Mouse (Mus musculus): Measurements from ENCODE around the gene Zbtb20. TPM values are rescaled to one million over a fixed set of nuclear protein-coding genes. Genes with fewer than 3 reads are reported as not detected.
A peak's percentile ranks its signal among the peaks of the same experiment; 100 is the strongest.

The Zbtb20 gene
- total RNA-seq, 1 experiment from 2014 or later, result 46.6 TPM

DNA sequence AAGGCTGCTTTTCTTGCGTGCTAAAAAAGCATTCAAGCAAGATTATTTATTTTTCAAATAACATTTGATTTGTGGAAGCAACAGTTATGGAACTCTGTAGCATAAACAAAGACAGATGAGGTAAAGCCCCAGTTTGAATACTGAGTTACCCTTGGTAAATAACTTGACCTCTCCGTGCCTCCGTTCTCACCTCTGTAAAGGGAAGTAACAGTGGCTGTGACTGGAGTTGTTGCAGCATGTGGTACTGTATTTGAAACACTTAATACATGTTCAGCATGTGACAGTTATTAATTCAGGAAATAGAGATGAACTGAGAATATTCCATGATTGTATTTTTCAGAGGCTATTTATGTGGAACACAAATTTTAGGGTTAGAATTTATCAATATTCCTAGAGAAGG is 529.4 kb downstream of the Zbtb20 start:
- no peak for ATAC-seq (ENCODE audit: extremely low read depth, insufficient number of reproducible peaks, low FRiP score, poor library complexity, severe bottlenecking)

DNA sequence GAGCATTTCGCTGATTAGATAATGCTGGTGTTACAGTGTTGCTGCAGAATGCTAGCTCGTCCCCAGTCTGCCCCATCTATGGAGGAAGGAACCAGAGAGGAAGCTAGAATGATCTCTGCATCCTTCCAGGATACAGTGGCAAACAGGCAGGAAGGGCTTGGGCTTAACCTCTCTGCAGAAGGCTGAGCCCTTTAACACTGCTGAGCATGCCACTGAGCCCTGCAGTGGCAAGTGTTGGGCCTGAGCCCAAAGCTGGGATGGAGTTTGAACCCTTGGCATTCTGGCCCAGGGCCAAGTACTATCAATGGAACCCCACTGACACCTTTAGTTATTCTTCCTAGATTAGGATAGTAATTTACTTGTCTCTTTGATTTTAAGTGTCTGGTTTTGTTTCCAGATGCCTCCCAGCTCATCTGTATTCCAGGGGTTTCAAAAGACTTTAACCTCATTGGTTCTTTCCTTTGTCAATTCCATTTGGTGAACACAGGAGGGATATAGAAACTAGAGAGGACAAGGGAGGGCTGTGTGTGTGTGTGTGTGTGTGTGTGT is 532.0 kb downstream of the Zbtb20 start:
- no peak for ATAC-seq (ENCODE audit: extremely low read depth, insufficient number of reproducible peaks, low FRiP score, poor library complexity, severe bottlenecking)

DNA sequence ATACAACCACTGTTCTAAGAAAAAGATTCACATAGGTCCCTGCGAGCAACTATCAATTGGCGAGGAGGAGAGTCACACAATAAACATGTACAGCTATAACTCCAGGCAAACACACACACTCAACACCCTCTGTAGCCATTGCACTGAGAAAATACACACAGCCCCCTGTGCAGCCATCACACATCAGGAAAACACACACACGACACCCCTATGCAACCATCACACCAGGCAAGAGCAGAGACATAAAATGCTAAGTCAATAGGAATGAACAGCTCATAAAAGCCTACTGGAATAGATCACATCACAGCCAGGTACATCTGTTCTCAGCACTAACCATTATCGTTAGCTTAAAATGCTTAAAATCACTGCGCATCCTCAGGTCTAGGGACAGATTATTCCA is 532.9 kb downstream of the Zbtb20 start:
- ATAC-seq (ENCODE audit: extremely low read depth, insufficient number of reproducible peaks, low FRiP score, poor library complexity, severe bottlenecking), result no peak

DNA sequence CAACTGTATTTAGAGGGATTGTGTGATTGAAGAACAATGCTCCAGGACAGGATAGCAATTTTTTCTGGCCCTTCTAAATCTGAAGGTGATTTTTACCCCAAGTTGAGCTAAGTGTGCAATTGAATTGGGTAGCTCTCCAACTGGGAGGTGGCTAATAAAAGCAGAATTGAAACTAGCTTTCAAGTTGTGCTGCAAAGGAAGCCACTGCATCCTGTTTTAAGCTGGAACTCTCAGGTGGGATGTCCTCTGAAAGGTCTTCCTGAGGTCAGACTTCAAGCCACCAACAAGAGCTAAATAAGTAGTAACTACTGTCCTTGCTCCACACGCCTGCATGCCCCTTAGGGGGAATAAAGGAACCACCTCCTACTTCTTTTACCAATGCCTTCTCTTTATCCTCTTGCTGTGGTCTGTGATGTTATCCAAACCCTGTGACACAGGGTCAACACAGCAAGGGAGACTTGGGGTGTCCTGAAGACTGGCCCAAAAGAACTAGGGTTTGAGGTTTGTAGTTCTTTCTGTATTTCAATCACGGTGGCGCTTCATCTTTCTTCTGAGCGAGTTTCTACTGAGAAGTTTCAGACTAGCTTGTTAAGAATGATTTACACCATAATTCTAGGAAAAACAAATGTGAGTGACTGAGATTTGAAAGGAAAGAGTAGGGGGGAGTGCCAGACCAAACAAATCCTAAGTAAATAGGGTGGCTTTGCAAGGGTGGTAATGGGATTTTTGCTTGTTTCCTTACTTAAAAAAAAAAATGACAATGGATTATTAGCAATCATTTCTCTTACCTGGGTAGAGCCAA is 533.6 kb downstream of the Zbtb20 start:
- ATAC-seq (ENCODE audit: extremely low read depth, insufficient number of reproducible peaks, low FRiP score, poor library complexity, severe bottlenecking), result peak; percentile 61; the same call in 1 of the 2 replicates

DNA sequence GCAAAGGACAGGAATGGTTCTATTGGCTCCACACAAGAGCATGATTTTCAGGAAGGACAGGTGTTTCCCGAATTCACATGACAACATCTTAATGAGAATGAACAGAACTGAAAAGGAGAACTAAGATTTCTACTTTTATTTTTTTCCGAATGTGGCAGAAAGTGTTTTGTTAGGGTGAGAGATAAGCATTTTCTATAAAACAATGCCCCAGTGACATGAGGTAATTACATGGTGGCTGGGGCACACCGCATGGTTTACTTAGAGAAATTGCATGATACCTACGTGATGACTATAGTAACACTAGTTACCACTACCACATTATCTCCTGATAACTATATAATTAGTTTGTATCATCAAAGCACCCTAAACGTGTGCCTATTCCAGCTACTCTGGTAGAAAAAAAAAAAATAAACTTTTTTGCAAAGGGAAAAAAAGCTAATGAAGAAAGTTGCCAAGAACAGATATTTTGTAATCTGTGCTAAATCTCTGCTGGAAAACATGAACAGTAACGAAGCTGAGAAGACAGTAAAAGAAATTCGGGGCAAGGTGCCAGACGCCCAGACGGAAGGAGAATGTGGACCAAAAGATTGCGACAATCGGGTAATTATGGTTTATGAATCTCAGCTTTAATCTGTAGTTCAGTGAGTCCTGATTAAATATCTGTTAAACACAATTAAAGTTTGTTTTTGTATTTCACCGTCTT is 534.4 kb downstream of the Zbtb20 start:
- no peak for ATAC-seq (ENCODE audit: extremely low read depth, insufficient number of reproducible peaks, low FRiP score, poor library complexity, severe bottlenecking)

DNA sequence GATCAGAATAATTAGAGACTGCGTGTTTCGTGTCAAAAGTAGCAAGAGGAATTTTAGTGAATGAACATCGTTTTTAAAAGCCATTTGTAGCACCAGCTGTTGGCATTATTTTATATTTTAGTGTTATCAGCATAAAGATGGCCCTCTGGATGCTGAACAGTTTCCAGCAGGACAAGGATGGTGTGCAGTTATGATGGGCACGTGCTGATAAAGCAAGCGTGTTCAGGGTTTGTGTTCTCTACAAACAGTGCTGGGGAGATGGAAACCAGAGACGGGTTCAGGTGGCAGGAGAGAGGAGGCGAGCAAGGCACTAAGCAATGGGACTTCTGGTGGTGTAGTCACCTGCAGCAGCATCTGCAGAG is 534.9 kb downstream of the Zbtb20 start:
- ATAC-seq (ENCODE audit: extremely low read depth, insufficient number of reproducible peaks, low FRiP score, poor library complexity, severe bottlenecking), result no peak

DNA sequence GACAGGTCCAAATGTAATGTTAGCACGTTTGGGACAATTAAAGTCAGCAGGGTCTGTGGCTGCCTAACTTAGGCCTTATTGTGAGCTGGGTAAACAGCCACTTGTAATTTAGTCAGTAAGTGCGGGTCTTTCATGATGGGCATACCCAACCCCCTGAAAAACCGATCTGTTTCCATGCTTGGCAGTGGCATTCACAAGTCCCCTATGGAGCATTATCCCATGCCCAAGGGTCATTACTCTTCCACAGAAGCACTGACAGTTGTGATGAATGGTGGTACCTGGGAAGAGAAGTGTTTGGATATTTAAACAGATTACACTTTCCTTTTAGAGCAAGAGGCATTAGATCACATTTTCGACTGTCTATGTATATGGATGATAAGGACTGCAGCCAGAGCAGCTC is 540.2 kb downstream of the Zbtb20 start:
- no peak for ATAC-seq (ENCODE audit: extremely low read depth, insufficient number of reproducible peaks, low FRiP score, poor library complexity, severe bottlenecking)

DNA sequence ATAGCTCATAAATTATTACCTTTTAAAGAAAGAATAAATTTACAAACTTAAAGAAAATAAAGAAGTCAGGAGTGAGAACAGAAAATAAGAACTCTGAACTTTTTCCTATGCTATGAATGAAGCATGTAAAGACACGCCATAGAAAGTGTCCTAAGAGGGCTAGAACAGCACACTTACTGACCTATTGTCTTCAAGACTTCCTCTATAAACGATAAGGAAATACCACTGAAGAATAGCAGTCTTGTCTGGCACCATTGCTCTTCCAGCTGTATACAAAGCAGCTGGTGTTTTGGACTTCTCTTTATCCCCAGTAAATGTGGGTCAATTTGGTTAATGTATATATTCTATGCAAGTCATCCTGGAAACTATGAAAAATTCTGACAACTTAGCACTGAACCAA is 544.2 kb downstream of the Zbtb20 start:
- ATAC-seq (ENCODE audit: extremely low read depth, insufficient number of reproducible peaks, low FRiP score, poor library complexity, severe bottlenecking), result no peak

DNA sequence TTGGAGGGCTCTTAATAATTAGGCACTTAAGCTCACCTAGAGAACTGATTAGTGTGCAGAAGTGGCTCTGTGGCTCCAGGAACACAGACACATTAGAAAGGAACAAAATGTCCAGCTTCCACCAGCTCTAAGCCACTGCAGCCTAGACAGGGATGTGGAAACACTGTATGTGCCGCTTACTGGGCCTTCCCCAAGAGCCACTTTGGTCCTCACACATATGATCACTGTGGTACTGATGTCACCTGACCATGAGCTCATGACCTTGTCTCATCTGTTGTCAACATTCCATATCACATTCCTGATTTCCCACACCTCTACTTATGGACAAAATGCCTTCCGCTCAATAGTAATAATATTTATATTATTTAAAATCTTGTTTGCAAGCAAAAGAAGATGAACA is 553.3 kb downstream of the Zbtb20 start:
- no peak for ATAC-seq (ENCODE audit: extremely low read depth, insufficient number of reproducible peaks, low FRiP score, poor library complexity, severe bottlenecking)

DNA sequence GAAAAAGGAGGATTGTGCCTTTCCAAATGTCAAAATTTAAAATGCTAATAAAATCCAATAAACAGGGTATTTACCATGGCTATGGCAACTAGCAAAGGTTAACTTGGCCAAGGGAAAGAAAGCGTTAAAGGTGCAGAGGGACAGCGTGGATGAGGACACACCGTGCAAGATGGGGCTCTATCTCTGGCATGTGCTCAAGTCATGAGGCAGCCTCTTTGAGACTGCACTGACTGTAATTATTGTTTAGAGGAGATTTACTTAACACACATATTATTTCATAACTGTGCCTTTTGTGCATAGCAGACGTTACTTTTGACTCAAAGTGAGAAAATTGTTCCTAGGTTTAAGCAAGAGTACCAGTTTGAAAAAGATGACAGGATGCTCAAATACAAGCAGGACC is 554.3 kb downstream of the Zbtb20 start:
- no peak for ATAC-seq (ENCODE audit: extremely low read depth, insufficient number of reproducible peaks, low FRiP score, poor library complexity, severe bottlenecking)

DNA sequence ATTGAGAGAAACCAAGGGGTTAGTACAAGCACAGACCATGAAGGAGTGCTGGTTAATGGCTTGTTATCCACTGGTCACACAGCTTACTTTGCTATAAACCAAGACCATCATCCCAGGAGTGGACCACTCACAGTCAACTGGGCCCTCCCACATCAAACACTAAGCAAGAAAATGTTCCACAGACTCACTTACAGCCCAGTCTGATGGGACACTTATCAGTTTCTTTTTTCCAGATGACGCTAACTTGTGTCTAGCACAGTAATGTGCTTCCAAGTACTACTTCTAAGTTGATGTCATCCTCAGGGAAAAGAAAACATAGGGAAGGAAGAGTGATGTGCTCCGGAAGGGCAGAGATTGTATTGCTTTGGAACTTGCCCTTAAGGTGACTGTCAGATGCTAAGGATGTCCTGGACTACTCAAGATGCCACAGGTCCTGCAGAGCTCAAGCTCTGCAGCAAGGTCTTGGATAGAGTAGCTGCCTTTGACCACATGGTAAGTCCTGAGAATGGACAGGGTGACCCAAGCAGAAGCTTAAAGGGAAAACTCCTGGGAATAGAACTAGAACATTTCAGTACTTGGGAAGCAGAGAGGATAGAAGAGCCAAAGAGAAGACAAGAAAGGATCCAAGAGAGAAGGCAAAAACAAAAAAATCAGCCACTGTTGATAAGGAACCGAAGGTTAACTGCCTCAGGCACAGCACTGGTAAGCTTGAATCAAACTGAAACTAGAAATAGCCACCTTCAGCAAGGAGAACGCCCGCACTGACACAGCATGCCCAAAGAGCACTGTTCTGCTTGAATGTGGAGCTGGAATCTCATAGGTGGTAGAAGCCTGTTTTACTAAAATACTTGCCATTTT is 556.1 kb downstream of the Zbtb20 start:
- no peak for ATAC-seq (ENCODE audit: extremely low read depth, insufficient number of reproducible peaks, low FRiP score, poor library complexity, severe bottlenecking)

DNA sequence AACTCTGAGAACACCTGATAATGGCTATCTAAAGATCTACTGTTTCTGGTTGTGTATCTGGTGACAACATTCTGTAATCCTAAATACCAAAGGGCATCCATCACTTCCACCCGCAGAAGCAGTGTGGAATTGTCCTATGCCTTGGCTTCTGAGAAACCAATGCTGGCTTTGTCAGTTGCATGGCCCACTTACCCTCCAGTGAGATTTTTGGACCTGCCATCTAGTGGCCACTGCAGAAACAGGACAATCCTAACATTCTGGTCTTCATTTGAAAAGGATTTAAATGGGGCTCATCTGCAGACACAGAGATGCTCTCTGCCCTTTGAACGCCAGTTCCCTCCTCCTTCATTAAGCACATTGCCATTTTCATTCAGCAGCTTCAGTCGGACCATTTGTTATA is 559.3 kb downstream of the Zbtb20 start:
- ATAC-seq (ENCODE audit: extremely low read depth, insufficient number of reproducible peaks, low FRiP score, poor library complexity, severe bottlenecking), result no peak

DNA sequence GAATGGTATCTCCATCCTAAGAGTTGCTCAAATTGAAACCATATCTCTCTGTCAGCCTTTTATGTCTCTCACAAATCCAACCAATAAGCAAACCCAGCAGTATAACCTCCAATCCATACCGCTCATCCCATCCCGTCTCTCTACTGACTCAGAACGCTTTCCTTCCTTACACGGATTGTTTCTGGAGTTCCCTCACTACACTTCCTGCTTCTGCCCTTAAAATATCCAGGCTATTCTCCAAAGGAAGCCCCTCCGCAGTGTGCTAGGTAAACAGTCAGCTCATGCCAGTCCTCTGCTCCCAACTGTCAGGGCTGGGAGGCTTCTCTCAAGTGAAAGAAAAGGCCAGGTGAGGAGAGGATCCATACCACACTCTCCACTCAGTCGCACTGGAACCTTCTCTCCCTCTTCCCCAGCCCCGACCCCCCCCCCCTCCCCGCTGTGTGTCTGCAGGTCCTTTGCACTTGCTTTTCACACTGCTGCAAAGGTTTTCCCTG is 563.2 kb downstream of the Zbtb20 start:
- ATAC-seq (ENCODE audit: extremely low read depth, insufficient number of reproducible peaks, low FRiP score, poor library complexity, severe bottlenecking), result no peak

DNA sequence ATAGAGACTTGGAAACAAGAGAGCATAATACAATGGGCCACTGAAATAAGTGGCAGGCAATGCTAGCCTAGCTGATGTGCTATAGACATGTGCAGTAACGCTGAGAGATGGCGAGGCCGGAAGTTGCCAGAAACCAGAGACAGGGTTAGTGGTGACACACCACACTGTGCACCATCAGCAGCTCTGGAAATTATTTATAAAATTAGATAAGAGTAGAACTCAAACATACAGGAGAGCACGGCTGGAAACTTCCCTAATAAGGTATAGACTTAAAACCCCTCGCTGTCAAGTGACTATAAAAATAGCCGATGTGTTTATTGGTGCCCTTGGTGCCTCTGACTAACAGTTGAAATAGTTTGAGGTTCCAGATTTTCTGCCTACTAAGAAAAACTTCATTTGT is 565.7 kb downstream of the Zbtb20 start:
- ATAC-seq (ENCODE audit: extremely low read depth, insufficient number of reproducible peaks, low FRiP score, poor library complexity, severe bottlenecking), result no peak

DNA sequence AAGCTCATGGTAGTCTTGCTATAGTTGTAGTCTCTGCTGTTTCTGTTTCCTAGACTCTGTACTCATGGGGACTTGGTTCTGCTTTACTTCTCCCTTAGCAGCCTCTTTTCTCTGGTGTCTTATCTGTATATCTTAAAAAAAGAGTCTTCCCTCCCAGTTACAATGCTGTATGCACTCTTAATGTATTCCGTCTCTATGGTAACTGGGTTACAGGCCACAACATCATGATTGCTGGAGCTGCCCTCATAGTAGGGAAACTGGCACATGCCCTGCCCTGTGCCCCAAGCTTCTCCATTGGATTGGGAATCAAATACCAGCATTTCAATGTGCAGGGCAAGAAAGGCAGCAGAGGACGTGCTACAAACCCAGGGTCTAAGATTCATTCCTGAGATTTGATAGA is 567.4 kb downstream of the Zbtb20 start:
- ATAC-seq (ENCODE audit: extremely low read depth, insufficient number of reproducible peaks, low FRiP score, poor library complexity, severe bottlenecking), result no peak

DNA sequence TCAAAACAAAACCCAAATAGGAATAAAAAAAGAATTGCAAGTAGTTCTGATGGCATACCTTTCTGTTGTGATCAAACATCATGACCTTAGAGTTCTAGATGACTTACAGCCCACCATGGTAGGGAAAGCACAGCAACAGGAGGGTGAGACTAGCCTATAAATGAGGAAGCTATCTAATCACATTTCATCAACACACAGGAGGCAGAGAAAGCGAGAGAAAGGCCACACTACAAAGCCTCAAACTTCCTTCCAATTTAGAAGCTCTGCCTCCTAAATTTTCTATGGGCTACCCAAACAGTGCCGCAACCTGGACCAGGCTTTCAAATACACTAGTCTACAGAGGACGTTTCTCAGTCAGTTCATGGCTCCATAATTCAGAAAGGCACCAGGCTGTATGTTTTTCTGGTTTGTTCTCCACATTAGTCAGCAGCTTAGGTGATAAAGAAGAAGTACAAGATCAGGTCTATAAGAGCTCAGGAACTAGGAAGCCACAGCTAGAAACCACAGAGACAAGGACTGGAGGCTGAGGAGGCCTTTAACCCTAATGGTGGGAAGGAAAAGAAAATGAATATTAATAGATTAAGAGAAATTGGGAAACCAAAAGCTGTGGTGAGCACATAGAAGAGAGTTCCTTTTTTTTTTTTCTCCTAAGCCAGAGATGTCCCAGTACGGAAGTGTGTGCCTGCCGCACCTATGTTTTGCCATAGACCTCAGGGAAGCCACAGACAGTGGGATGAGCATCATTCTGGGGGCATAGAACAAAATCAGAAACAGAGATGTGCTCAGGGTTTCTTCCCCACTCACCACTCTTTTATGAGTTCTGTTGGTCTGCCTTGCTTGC is 572.7 kb downstream of the Zbtb20 start:
- ATAC-seq (ENCODE audit: extremely low read depth, insufficient number of reproducible peaks, low FRiP score, poor library complexity, severe bottlenecking), result no peak

DNA sequence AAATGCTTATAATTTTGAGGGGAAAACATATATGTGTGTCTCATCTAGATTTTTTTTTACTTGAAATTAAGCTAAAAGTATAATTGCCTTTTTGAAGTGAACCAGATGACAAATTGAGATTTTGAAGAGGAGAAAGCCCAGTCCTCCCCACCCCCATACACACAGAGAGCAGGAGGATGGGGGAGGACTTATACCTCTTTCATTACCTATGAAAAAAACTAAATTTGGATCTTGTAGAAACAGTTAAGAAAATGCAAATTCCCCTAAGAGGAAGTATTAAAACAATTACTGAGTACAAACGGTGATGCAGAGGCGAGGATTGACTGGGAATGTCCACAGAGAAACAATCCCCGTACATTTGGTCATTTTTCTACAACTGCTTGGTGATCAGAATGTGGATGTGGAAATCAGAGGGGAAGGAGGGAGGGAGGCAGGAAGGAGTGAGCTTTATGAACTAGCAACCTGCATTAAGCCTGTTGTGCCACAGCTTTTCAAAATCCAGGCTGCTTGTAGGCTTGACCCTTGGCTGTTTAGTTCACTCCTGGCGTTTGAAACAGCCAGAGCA is 578.8 kb downstream of the Zbtb20 start:
- ATAC-seq (ENCODE audit: extremely low read depth, insufficient number of reproducible peaks, low FRiP score, poor library complexity, severe bottlenecking), result no peak

DNA sequence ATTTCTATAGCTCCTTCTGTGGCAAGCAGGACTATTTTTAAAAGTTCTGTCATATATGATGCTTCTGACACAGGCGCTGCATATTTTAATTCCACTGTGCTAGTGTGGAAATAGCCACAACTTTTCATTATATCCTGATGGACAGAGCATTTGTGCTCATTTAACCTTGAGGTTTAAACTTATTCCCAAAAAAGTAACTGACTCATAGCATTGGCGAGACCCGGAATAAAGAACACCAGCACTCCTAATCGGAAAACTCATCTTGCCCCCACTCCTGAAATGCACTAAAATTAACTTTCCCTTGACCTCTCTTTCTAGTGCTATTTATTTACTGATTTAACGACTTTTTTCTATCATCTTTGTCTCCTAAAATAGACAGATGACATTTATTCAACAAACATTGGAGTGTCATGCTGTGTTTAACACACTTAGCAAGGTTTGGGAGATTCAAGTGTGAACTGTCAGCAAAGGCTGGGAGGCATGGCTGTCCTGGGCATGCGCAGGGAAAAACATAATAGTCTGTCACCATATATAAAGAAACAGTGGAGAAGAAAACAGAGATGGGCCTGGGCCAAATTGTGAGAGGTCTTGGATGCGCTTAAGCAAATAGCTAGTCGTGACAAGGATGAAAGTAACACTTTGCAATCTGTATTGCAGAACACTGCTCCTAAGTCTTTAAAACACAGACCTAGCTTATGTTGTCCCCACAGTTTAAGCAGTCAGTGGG is 580.9 kb downstream of the Zbtb20 start:
- ATAC-seq (ENCODE audit: extremely low read depth, insufficient number of reproducible peaks, low FRiP score, poor library complexity, severe bottlenecking), result no peak

Data from neutrophil, adult 5-6 weeks (primary cell).